Mouse (Mus musculus) embryonic facial prominence, embryonic 11.5 days (tissue): Measurements from ENCODE around the gene Inka1. TPM values are rescaled to one million over a fixed set of nuclear protein-coding genes. Genes with fewer than 3 reads are reported as not detected.
A peak's percentile ranks its signal among the peaks of the same experiment; 100 is the strongest.

Source experiments
- ATAC-seq: fragments of 200-750 bp; cut with Nextera tagmentation; replicated peaks from 2 replicates; pipeline ENCODE4 v1.8.0; 2017; ENCODE audit warnings: low read depth; ENCODE audit not compliant: insufficient number of reproducible peaks, low FRiP score, low TSS enrichment
- DNase-seq: peaks from one replicate; pipeline ENCODE4 v3.0.0-alpha.2; 2015; ENCODE audit warnings: low spot score
- H3K27ac ChIP-seq: fragments of 300-500 bp; sonication (generic); replicated peaks from 2 replicates; pipeline ENCODE4 v1.5.1; 2014; ENCODE audit warnings: mild to moderate bottlenecking, low read depth, low read length, control low read depth
- H3K27me3 ChIP-seq: fragments of 300-500 bp; sonication (generic); 2 replicates; pipeline ENCODE4 v1.6.1; 2014; ENCODE audit warnings: mild to moderate bottlenecking, low read length, moderate library complexity, mixed read lengths; ENCODE audit not compliant: control insufficient read depth, insufficient read depth
- H3K36me3 ChIP-seq: fragments of 300-500 bp; sonication (generic); replicated peaks from 2 replicates; pipeline ENCODE4 v1.6.1; 2014; ENCODE audit warnings: low read depth, mild to moderate bottlenecking, low read length, moderate library complexity, mixed read lengths; ENCODE audit not compliant: control insufficient read depth, insufficient read depth
- H3K4me1 ChIP-seq: fragments of 300-500 bp; sonication (generic); 2 replicates; pipeline ENCODE4 v1.6.1; 2014; ENCODE audit warnings: low read length, mixed read lengths; ENCODE audit not compliant: control insufficient read depth, insufficient read depth
- H3K4me2 ChIP-seq: fragments of 300-500 bp; sonication (generic); 2 replicates; pipeline ENCODE4 v1.6.1; 2014; ENCODE audit warnings: low read depth, mild to moderate bottlenecking, control low read depth, low read length, moderate library complexity
- H3K4me3 ChIP-seq: fragments of 300-500 bp; sonication (generic); 2 replicates; pipeline ENCODE4 v1.5.1; 2014; ENCODE audit warnings: low read depth, low read length, control low read depth
- H3K9ac ChIP-seq: fragments of 300-500 bp; sonication (generic); replicated peaks from 2 replicates; pipeline ENCODE4 v1.6.1; 2014; ENCODE audit warnings: mild to moderate bottlenecking, control low read depth, low read length
- H3K9me3 ChIP-seq: fragments of 300-500 bp; sonication (generic); replicated peaks from 2 replicates; pipeline ENCODE4 v1.6.1; 2016; ENCODE audit warnings: mild to moderate bottlenecking, low read length, inconsistent platforms, mixed read lengths; ENCODE audit not compliant: control insufficient read depth
- WGBS: fragments of 180-500 bp; shearing (Covaris S2); extraction: QIAGEN DNeasy Blood & Tissue Kit; methylation state at CpG from one replicate; pipeline ENCODE4 v1.1.7; 2014; 5-methylcytosine and 5-hydroxymethylcytosine counted together
- polyA plus RNA-seq: library from polyadenylated mRNA; unstranded; fragments of >200 nt; fragmentation: Nextera tagmentation; extraction: Ambion mirVana; gene quantifications from 2 replicates; pipeline ENCODE4 v1.2.1, GENCODE M21; 2014

Gene Inka1
- polyA plus RNA-seq, 1 experiment from 2014 or later: 101 TPM

DNA sequence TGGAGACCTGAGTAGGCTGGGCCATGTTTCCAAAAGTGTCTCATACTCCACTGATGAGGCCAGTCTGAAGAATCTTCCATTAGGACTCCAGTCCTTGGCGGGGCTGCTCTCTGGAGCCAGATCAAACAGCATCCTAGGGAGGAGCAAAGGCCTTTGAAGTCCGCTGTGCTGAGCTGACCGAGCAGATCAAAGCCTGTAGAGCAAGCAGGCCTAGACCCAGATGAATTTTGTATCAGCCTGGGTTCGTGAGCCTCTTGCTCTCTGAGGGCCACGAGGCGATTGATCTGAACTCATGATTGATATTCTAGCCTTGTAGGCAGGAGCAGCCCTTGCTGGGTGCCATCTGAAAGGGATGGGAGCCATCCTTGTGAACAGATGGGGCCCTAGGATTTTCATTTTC, 25.8 kb downstream of the Inka1 start:
- Histone ChIP-seq H3K27ac (no peak overlapping the region), H3K4me3 (no peak overlapping the region), H3K4me2 (no peak overlapping the region), H3K9me3 (no peaks in the 10 kb centered on the region), H3K9ac (no peak overlapping the region), H3K27me3 (no peaks in the 10 kb centered on the region), H3K36me3 (peaks cover 2% of the 10 kb centered on the region), H3K4me1 (no peaks in the 10 kb centered on the region)
- 76% methylated on average over 6 of the region's 6 CpGs for WGBS
- DNase-seq: no peak
- ATAC-seq: no peak

- ATAC-seq: no peak
- Histone ChIP-seq H3K4me3 (no peak overlapping the region), H3K27ac (no peak overlapping the region), H3K27me3 (no peaks in the 10 kb centered on the region), H3K4me1 (no peaks in the 10 kb centered on the region), H3K9me3 (no peaks in the 10 kb centered on the region), H3K4me2 (no peak overlapping the region), H3K36me3 (peaks cover 2% of the 10 kb centered on the region), H3K9ac (no peak overlapping the region)
- DNase-seq: no peak
- 61% methylated on average over 6 of the region's 6 CpGs for WGBS
These were observed 28.5 kb downstream of the Inka1 start for GRCm38 (mm10) chr9:107957141-107957540.

GRCm38 (mm10) chr9:107955613-107956289, 29.9 kb downstream of the Inka1 start:
- DNase-seq (no peak), ATAC-seq (no peak)
- H3K36me3 ChIP-seq: peaks cover 2% of the 10 kb centered on the region
- no peak overlapping the region for H3K4me2 ChIP-seq
- H3K27me3 ChIP-seq: no peaks in the 10 kb centered on the region
- no peaks in the 10 kb centered on the region for H3K9me3 ChIP-seq
- WGBS: 83% methylated on average over 6 of the region's 6 CpGs
- H3K4me3 ChIP-seq: no peak overlapping the region
- no peak overlapping the region for H3K9ac ChIP-seq
- no peaks in the 10 kb centered on the region; the same call in 1 of the 2 replicates for H3K4me1 ChIP-seq
- H3K27ac ChIP-seq: no peak overlapping the region

DNA sequence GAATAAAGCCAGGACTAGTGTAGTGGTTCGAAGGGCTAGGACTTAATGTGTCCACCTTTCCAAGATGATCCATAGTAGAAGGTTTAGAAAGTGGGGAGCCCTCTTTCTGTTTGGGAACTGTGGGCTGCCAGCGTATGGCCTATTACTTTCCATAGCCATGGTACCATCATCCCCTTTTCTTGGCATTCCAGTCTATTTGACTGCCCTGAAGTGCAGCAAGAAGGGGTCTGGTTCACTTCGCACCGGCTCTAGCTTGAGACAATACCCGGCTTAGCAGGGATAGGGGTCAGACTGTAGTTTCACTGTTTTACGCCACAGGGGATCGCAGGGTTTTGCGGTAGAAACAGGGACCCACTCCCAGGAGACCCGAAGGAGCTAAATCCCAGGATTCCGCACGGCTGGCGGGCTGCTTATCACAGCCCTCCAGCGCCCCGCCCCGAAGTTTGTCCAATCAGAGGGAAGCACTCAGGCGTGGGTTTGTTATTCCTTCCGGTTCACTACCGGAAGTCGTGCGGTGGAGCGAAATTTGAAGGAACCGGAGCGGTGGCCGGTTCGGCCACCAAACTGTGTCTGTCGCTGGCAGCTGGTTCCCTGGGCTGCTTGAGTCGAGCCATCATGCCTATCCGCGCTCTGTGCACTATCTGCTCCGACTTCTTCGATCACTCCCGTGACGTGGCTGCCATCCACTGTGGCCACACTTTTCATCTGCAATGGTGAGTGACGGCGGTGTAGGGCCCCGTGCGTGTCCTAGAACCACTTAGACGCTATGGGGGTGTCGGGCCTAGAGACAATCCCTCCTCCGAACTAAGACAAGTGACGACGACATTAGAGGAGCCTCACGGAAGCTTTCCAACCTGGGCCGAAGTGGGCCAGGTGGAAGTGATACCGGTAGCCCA, 35.0 kb downstream of the Inka1 start:
- Histone ChIP-seq H3K9ac (peak overlapping the region; percentile 67), H3K9me3 (no peaks in the 10 kb centered on the region), H3K27ac (no peak overlapping the region), H3K4me1 (no peaks in the 10 kb centered on the region; the same call in 1 of the 2 replicates), H3K4me3 (peak overlapping the region; percentile 81), H3K36me3 (no peaks in the 10 kb centered on the region), H3K27me3 (no peaks in the 10 kb centered on the region), H3K4me2 (peak overlapping the region; percentile 82)
- peak; percentile 95 for DNase-seq
- peak; percentile 87 for ATAC-seq
- 13% methylated on average over 45 of the region's 45 CpGs for WGBS

DNA sequence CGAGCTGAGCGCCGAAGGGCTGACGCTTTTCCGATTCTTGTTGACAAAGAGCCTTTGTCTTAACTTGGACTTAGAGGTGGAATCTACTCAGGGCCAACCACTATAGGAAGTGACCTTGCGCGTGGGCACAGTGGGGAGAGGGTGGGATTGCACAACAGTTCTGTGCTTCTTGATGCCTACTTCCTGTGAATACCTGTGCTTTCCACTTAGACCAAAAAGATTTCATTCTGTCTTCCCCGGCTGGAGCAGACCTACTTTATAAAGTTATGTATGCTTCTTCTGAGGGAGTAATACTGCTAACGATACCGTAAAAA, 35.8 kb downstream of the Inka1 start, which contains the start of gene Traip:
Traip (plus strand) TSS at position 215 of the 314 bp plus-strand sequence.
- DNase-seq (no peak), ATAC-seq (no peak)
- no peaks in the 10 kb centered on the region for H3K36me3 ChIP-seq
- H3K4me1 ChIP-seq: no peaks in the 10 kb centered on the region; the same call in 1 of the 2 replicates
- peak within 1 kb of the TSS; percentile 67 for H3K9ac ChIP-seq
- H3K4me3 ChIP-seq: peak within 1 kb of the TSS; percentile 81
- no peak within 1 kb of the TSS for H3K27ac ChIP-seq
- 81% methylated on average over 10 of the region's 10 CpGs for WGBS
- peak within 1 kb of the TSS; percentile 82 for H3K4me2 ChIP-seq
- H3K9me3 ChIP-seq: no peaks in the 10 kb centered on the region
- H3K27me3 ChIP-seq: no peaks in the 10 kb centered on the region

- Histone ChIP-seq H3K9ac (no peak overlapping the region), H3K9me3 (no peaks in the 10 kb centered on the region), H3K4me1 (no peaks in the 10 kb centered on the region; the same call in 1 of the 2 replicates), H3K4me2 (no peak overlapping the region), H3K36me3 (no peaks in the 10 kb centered on the region), H3K4me3 (no peak overlapping the region), H3K27ac (no peak overlapping the region), H3K27me3 (no peaks in the 10 kb centered on the region)
- no peak for DNase-seq
- no peak for ATAC-seq
- 73% methylated on average over 13 of the region's 13 CpGs for WGBS
These were observed 36.3 kb downstream of the Inka1 start for GRCm38 (mm10) chr9:107949184-107949921.

DNA sequence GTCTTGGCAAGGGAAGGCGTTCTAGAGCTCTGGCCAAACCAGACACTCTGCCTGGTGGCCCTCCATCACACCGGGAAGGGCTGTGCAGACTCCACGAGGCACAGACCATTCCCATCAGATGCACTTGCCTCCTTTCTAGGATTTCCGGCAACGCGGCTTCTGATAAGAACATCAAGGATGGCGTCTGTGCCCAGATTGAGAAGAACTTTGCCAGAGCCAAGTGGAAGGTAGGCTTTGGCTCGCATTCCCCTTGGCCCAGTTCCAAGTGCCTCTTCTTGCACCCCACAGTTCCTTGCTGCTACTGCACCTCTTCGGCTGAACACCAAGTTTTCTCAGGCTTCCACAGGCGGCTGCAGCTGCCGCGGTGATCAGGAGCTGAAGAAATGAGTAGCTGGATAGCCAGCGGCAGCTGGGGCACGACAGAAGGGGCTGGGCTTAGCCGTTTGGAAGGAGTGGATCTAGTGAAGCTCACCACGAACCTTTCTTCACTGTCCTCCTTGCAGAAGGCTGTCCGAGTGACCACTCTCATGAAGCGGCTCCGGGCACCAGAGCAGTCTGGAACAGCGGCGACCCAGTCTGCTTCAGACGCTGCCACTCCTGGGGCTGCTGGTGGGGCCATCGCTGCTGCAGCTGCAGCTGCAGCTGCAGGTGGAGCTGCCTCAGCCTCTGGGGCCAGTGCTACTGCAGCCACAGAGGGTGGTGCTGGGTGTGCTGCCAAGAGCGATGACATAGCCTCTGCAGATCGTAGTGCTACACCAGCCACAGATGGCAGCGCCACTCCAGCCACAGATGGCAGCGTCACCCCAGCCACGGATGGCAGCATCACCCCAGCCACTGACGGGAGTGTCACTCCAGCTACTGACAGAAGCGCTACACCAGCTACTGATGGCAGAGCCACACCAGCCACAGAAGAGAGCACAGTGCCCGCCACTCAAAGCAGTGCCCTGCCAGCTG, 38.2 kb downstream of the Inka1 start:
- Histone ChIP-seq H3K9me3 (no peaks in the 10 kb centered on the region), H3K27me3 (no peaks in the 10 kb centered on the region), H3K4me3 (no peak overlapping the region), H3K4me1 (no peaks in the 10 kb centered on the region; the same call in 1 of the 2 replicates), H3K4me2 (no peak overlapping the region), H3K27ac (no peak overlapping the region), H3K9ac (no peak overlapping the region), H3K36me3 (no peaks in the 10 kb centered on the region)
- DNase-seq: no peak
- WGBS: 91% methylated on average over 31 of the region's 31 CpGs
- no peak for ATAC-seq
